Mouse (Mus musculus) cerebellum, postnatal 36 days (tissue): Measurements from ENCODE around the gene Bloc1s4.
A peak's percentile ranks its signal among the peaks of the same experiment; 100 is the strongest.

Experiments used
- DNase-seq, 2 experiments: peaks; one replicate each; pipeline ENCODE4 v3.0.0; 2021 to 2022; ENCODE audit warnings: mixed read lengths in 2 of 2

Gene Bloc1s4

GRCm38 (mm10) chr5:36748536-36749061 lies at the start of gene Bloc1s4:
Gene Bloc1s4, minus strand, starts transcription at chr5:36748650.
- DNase-seq: peak; percentile 93 to 96

- no peak for DNase-seq
Observed at GRCm38 (mm10) chr5:36797291-36797690, 48.8 kb upstream of the Bloc1s4 start.

GRCm38 (mm10) chr5:36796296-36797014 lies 48.0 kb upstream of the Bloc1s4 start, which contains the start of gene Mrfap1:
Gene Mrfap1, minus strand, starts transcription at chr5:36796772.
- peak; percentile 94 to 95 for DNase-seq

GRCm38 (mm10) chr5:36795647-36796295 lies 47.3 kb upstream of the Bloc1s4 start:
- peak; percentile 68 to 70 for DNase-seq

- DNase-seq: no peak
Observed at GRCm38 (mm10) chr5:36791861-36792260, 43.4 kb upstream of the Bloc1s4 start.

- no peak for DNase-seq
Observed at GRCm38 (mm10) chr5:36786052-36786451, 37.6 kb upstream of the Bloc1s4 start.

- DNase-seq: no peak
Observed at GRCm38 (mm10) chr5:36779512-36779911, 31.1 kb upstream of the Bloc1s4 start.

- DNase-seq: no peak
Observed at GRCm38 (mm10) chr5:36778901-36779300, 30.5 kb upstream of the Bloc1s4 start.

- no peak for DNase-seq
Observed at GRCm38 (mm10) chr5:36777186-36777585, 28.7 kb upstream of the Bloc1s4 start.

GRCm38 (mm10) chr5:36776021-36776575 lies 27.6 kb upstream of the Bloc1s4 start:
- no peak for DNase-seq

GRCm38 (mm10) chr5:36775317-36775716 lies 26.9 kb upstream of the Bloc1s4 start:
- no peak for DNase-seq

GRCm38 (mm10) chr5:36772586-36772985 lies 24.1 kb upstream of the Bloc1s4 start:
- no peak for DNase-seq

- no peak for DNase-seq
Observed at GRCm38 (mm10) chr5:36769603-36770002, 21.2 kb upstream of the Bloc1s4 start.

GRCm38 (mm10) chr5:36766958-36767703 lies 18.7 kb upstream of the Bloc1s4 start:
- DNase-seq: peak; percentile 51 to 54

GRCm38 (mm10) chr5:36759848-36760247 lies 11.4 kb upstream of the Bloc1s4 start:
- no peak for DNase-seq

- no peak for DNase-seq
Observed at GRCm38 (mm10) chr5:36757033-36757432, 8.6 kb upstream of the Bloc1s4 start.

- DNase-seq: no peak
Observed at GRCm38 (mm10) chr5:36750119-36751078, 1.9 kb upstream of the Bloc1s4 start.

- DNase-seq: peak; percentile 38 to 41
Observed at GRCm38 (mm10) chr5:36747794-36748535, 485 bp downstream of the Bloc1s4 start.

- DNase-seq: no peak
Observed at GRCm38 (mm10) chr5:36747071-36747470, 1.4 kb downstream of the Bloc1s4 start.

- peak; percentile 87 to 91 for DNase-seq
Observed at GRCm38 (mm10) chr5:36742126-36742848, 6.2 kb downstream of the Bloc1s4 start.
